Mouse (Mus musculus) Patski (cell line): Measurements from ENCODE around the gene Ascl3. TPM values are rescaled to one million over a fixed set of nuclear protein-coding genes. Genes with fewer than 3 reads are reported as not detected.

Experiments used
- ATAC-seq: fragments of 100-300 bp; one replicate; pipeline ENCODE4 v1.8.0; 2021
- CTCF ChIA-PET: fragments of 350-600 bp; sonication (Branson Sonifier 250); formaldehyde crosslinking; loops from one replicate; lab custom pipeline; 2022; ENCODE audit warnings: inconsistent platforms; lab: Charles Lee
- POLR2A ChIA-PET: fragments of 350-600 bp; sonication (Branson Sonifier 250); formaldehyde crosslinking; loops from one replicate; lab custom pipeline; 2022; ENCODE audit warnings: antibody characterized with exemption, inconsistent platforms; lab: Charles Lee
- DNase-seq: peaks from one replicate; pipeline ENCODE4 v3.0.0-alpha.2; 2011; ENCODE audit warnings: low read depth, low spot score
- H3K27me3 ChIP-seq: fragments of 371-371 bp; one replicate; pipeline ENCODE4 v1.5.1; 2021
- CTCF ChIP-seq: fragments of 100-300 bp; IDR thresholded peaks from one replicate; pipeline ENCODE4 v1.5.1; 2021
- in situ Hi-C: fragments of 300-500 bp; cut with MboI; formaldehyde crosslinking; loops from 3 replicates; pipeline ENCODE4 v1.11.1; 2018; ENCODE audit warnings: low pct_unique_long_range_greater_than_20kb, mixed read lengths
- polyA plus RNA-seq: library from polyadenylated mRNA; unstranded; gene quantifications from one replicate; pipeline ENCODE4 v1.2.3, GENCODE M21; 2021

The Ascl3 gene
- 0.19 TPM for polyA plus RNA-seq

GRCm38 (mm10) chr7:109731626-109732025 lies at the start of gene Ascl3:
Gene Ascl3 (minus strand): TSS chr7:109731726.
- ATAC-seq (no peak), DNase-seq (no peak)
- CTCF ChIA-PET, result interaction anchor here (0.8 kb wide), 2 partner anchors 12 to 13 kb away, joined by 3 read pairs; no protein-coding TSS in a partner anchor
- H3K27me3 ChIP-seq, result no peaks in the 10 kb centered on the region
- POLR2A ChIA-PET, result interaction anchor here (0.7 kb wide), 1 partner anchor 17 kb away, joined by 3 read pairs; no protein-coding TSS in a partner anchor
- TF ChIP-seq CTCF, result no peak
- in situ Hi-C loops, result no loop called here

GRCm38 (mm10) chr7:109781087-109781469 lies 49.6 kb upstream of the Ascl3 start:
- ATAC-seq, result peak; percentile 41
- CTCF ChIA-PET, result no interaction called here

GRCm38 (mm10) chr7:109772251-109772650 lies 40.7 kb upstream of the Ascl3 start:
- no peaks in the 10 kb centered on the region for H3K27me3 ChIP-seq
- no peak for DNase-seq
- ATAC-seq, result no peak
- TF ChIP-seq CTCF, result no peak
- ChIA-PET POLR2A (no interaction called here), CTCF (no interaction called here)
- in situ Hi-C loops, result no loop called here

More at GRCm38 (mm10) chr7:109781087-109781469, 49.6 kb upstream of the Ascl3 start:
- POLR2A ChIA-PET, result interaction anchor here (1.0 to 3.0 kb wide), 2 partner anchors 12 to 14 kb away, joined by 3 to 9 read pairs; no protein-coding TSS in a partner anchor
- in situ Hi-C loops, result no loop called here
- DNase-seq, result no peak
- no peak for TF ChIP-seq CTCF
- H3K27me3 ChIP-seq, result peaks cover 21% of the 10 kb centered on the region

GRCm38 (mm10) chr7:109768699-109769383 lies 37.3 kb upstream of the Ascl3 start:
- no peaks in the 10 kb centered on the region for H3K27me3 ChIP-seq
- ATAC-seq (no peak), DNase-seq (no peak)
- ChIA-PET POLR2A (no interaction called here), CTCF (interaction anchor here (1.3 to 1.8 kb wide), 2 partner anchors 11 to 24 kb away, joined by 3 to 5 read pairs; no protein-coding TSS in a partner anchor)
- TF ChIP-seq CTCF, result no peak
- in situ Hi-C loops, result no loop called here

GRCm38 (mm10) chr7:109767575-109768350 lies 36.2 kb upstream of the Ascl3 start:
- ATAC-seq (no peak), DNase-seq (no peak)
- ChIA-PET CTCF (interaction anchor here (1.3 kb wide), 1 partner anchor 12 kb away, joined by 3 read pairs; no protein-coding TSS in a partner anchor), POLR2A (interaction anchor here (0.9 kb wide), 1 partner anchor 13 kb away, joined by 3 read pairs; no protein-coding TSS in a partner anchor)
- no peaks in the 10 kb centered on the region for H3K27me3 ChIP-seq
- in situ Hi-C loops, result no loop called here
- TF ChIP-seq CTCF, result no peak

GRCm38 (mm10) chr7:109764009-109764408 lies 32.5 kb upstream of the Ascl3 start:
- H3K27me3 ChIP-seq, result no peaks in the 10 kb centered on the region
- ATAC-seq, result no peak
- ChIA-PET CTCF (interaction anchor here (2.4 kb wide), 1 partner anchor 16 kb away, joined by 5 read pairs; no protein-coding TSS in a partner anchor), POLR2A (no interaction called here)
- in situ Hi-C loops, result no loop called here
- DNase-seq, result no peak
- TF ChIP-seq CTCF, result no peak

GRCm38 (mm10) chr7:109756291-109756690 lies 24.8 kb upstream of the Ascl3 start:
- TF ChIP-seq CTCF, result no peak
- DNase-seq (no peak), ATAC-seq (no peak)
- ChIA-PET POLR2A (no interaction called here), CTCF (no interaction called here)
- in situ Hi-C loops, result no loop called here
- no peaks in the 10 kb centered on the region for H3K27me3 ChIP-seq

GRCm38 (mm10) chr7:109754034-109754433 lies 22.5 kb upstream of the Ascl3 start:
- no peak for ATAC-seq
- H3K27me3 ChIP-seq, result no peaks in the 10 kb centered on the region
- no peak for DNase-seq
- no peak for TF ChIP-seq CTCF
- CTCF ChIA-PET, result no interaction called here
- in situ Hi-C loops, result no loop called here
- POLR2A ChIA-PET, result no interaction called here

- POLR2A ChIA-PET, result interaction anchor here (1.4 kb wide), 1 partner anchor 28 kb away, joined by 3 read pairs; no protein-coding TSS in a partner anchor
- in situ Hi-C loops, result no loop called here
- DNase-seq (no peak), ATAC-seq (peak; percentile 86)
- TF ChIP-seq CTCF, result no peak
- CTCF ChIA-PET, result interaction anchor here (0.7 to 1.1 kb wide), 3 partner anchors 10 to 134 kb away, joined by 3 to 4 read pairs (median 3); no protein-coding TSS in a partner anchor
- H3K27me3 ChIP-seq, result no peaks in the 10 kb centered on the region
Observed at GRCm38 (mm10) chr7:109752008-109752925, 20.7 kb upstream of the Ascl3 start, which contains the start of gene Tmem9b. Gene Tmem9b (minus strand): TSS chr7:109752875.
